Mouse (Mus musculus) mature B cell (primary cell): Measurements from ENCODE around the gene Fbp2.
"Not testable (repeated sequence)": the region's sequence is repeated elsewhere in the genome, so short reads cannot be mapped to it uniquely, and the experiment has no call there.

Experiments used
- in situ Hi-C: fragments of 300-500 bp; cut with MboI; formaldehyde crosslinking; loops from 2 replicates; pipeline ENCODE4 v1.14.3; 2019

Fbp2 gene

GRCm38 (mm10) chr13:62863771-62864170, 5.5 kb upstream of the Fbp2 start:
- in situ Hi-C loops = no loop called here

GRCm38 (mm10) chr13:62862875-62863274, 4.7 kb upstream of the Fbp2 start:
- in situ Hi-C loops = no loop called here

- in situ Hi-C loops = no loop called here
These were observed 1.8 kb upstream of the Fbp2 start for GRCm38 (mm10) chr13:62860068-62860467.

- in situ Hi-C loops = not testable (repeated sequence)
These were observed 1.0 kb upstream of the Fbp2 start for GRCm38 (mm10) chr13:62859251-62859650.

- in situ Hi-C loops = no loop called here
These were observed 1.4 kb downstream of the Fbp2 start for GRCm38 (mm10) chr13:62856850-62857249.

- in situ Hi-C loops = no loop called here
These were observed 1.9 kb downstream of the Fbp2 start for GRCm38 (mm10) chr13:62856305-62856675.

DNA sequence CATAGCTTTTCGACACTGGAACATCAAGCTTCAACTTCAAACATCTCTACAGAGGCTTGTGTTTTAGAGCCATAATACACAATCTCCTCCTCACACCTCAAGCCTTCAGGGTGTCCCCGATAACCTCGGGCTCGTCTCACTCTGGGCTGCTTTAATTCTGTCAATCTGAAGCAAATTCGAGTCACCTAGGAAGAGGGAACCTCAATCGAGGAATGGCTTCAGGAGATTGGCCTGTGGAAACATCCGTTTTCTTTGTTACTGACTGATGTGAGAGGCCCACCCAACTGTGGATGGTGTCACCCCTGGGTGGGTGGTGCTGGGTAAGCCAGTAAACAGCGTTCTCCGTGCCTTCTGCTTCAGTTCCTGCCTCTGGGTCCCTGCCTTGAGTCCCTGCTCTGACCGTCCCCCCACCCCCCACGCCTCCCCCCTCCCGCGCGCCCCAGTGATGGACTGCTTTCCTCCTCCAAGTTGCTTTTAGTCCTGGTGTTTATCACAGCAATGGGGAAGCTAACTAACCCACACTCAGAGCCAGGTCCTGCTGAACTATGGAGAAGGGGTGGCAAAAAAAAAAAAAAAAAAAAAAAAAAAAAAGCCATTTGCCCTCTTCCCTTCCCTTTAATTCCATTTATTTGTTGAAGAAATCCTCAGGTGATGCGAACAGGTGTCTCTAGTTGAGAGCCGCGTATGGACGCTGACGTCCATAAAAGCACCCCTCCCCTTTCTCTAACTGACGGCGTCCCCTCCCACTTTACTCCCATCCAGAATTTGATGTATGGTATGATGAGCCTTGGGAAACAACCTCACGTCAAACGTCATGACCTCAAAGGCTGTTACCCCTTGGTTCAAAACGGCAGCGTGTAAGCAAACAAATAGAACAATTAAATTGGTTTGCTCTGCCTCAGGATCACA, 2.6 kb downstream of the Fbp2 start:
- in situ Hi-C loops = no loop called here

DNA sequence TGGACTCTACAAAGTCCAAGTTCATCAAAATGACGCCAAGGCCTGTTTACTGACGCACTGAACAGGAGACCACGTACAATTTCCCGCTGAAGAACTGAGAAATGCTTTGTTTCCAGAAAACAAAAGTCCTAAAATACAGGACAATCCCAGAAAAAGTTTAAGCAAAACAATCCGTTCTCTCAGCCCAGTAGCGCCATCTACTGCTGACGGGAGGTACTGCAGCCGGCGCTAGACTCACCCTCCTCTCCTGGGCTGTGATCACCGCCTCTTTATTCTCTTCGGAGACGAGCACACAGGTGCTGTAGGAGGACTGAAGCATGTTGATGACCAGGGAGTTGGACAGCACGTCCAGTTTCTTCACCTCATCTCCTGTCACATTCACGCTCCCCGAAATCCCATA, 3.6 kb downstream of the Fbp2 start:
- in situ Hi-C loops = no loop called here

- in situ Hi-C loops = loop anchor here (25.0 kb wide), 1 partner anchor 196 kb away; no protein-coding TSS in a partner anchor
These were observed 24.9 kb downstream of the Fbp2 start for GRCm38 (mm10) chr13:62833341-62833740.

DNA sequence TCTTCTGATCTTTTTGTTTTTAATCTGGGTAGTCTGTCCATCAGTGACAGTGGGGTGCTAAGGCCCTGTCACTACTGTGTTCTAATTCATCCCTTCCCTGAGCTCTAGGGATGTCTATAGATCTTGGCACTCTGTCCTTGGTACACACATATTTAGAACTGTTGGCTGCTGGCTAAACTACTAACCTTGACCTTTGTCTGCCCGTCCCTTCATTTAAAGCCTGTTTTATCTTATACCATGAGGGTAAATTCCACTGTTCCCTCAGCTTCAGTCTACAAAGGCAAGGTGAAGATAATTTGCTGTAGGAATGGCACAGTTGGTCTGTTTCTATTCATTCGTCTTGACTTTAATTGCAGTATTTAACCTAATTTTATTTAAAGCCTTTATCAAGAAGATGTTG, 26.0 kb downstream of the Fbp2 start:
- in situ Hi-C loops = loop anchor here (25.0 kb wide), 1 partner anchor 195 kb away; no protein-coding TSS in a partner anchor

DNA sequence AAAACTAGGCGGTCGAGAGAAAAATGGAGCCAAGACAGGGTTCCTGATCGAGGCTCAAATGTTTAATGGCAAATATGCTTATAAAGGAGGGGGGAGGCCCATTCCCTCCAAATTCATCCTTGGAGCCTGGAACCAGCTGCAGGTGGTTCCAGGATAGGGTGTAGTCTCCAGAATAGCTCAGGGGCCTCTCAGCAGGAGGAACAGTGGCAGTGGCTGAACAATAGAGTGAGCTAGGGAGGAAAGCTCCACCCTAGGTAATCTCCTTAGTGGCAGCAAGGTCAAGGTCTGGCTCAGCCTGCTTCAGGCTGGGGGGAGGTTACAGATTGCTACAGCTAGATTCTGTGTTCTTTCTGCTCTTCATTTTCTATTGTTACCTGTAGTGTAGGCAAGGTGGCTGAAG, 42.5 kb downstream of the Fbp2 start:
- in situ Hi-C loops = not testable (repeated sequence)

DNA sequence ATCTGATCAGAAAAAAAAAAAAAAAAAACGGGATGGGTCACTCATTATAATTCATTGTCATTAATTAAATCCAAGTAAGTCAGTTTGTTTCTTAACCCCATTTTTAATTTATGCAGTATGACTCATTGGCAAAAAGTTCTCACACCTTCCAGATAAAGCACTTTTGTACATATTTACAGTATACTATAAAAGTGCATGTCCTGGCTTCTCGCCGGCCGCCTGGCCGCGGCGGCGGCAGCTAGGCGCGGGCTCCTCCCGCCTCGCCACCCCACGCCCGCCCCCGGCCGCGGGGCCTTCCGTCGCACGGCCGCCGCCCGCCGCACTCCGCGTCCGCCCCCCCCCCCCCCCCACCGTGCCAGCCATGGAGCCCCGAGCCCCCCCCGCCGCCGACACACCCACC, 45.5 kb downstream of the Fbp2 start:
- in situ Hi-C loops = no loop called here

DNA sequence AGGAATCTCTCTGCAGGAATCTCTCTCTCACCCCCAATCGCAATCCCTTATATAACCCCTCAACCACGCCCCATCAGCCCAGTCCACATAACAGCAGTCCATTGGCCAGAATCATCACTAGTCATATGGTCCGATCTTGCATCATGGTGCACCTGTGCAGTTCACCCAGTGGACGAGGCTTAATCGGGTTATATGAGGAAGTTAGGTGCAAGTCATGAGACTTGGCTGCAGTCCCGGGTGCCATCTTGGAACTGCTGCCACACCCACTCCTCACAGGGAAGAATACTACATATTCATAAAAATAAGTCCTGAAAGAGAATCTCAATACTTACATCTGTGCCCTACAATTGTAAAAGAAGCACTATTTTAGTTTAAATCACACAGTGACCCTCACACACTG, 50.2 kb downstream of the Fbp2 start:
- in situ Hi-C loops = not testable (repeated sequence)
